Mouse (Mus musculus): ENCODE data around the gene Vti1a.

The Vti1a gene

DNA sequence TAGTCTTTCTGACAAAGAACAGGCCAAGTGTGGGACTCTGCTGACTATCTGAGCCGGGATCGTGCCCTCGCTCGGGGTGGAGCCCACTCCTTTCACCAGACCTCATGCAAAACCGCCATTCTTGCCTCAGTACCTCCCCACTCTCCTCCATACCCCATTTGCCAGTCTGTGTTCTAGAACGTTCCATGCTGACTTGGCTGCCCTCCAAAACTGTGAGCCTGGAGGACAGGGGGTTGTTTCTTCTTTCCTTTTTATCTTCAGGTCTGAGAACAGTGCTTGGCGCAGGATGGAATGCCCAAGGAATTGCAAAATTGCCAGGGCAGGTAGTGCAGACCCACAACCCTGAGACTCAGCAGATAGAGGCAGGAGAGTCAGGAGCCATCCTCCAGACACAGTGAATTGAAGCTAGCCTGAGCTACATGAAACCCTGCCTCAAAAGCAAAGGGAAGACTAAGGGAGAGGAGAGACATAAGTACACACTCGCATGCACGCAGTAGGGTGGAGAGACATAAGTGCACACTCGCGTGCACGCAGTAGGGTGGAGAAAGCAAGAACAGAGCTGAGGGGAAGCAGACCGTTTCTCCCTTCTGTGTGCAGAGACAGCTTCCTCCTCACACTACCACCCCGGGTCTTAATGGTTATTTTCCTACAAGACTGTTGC lies 246.5 kb downstream of the Vti1a start:
- no peak for DNase-seq (ENCODE audit: low read depth)

DNA sequence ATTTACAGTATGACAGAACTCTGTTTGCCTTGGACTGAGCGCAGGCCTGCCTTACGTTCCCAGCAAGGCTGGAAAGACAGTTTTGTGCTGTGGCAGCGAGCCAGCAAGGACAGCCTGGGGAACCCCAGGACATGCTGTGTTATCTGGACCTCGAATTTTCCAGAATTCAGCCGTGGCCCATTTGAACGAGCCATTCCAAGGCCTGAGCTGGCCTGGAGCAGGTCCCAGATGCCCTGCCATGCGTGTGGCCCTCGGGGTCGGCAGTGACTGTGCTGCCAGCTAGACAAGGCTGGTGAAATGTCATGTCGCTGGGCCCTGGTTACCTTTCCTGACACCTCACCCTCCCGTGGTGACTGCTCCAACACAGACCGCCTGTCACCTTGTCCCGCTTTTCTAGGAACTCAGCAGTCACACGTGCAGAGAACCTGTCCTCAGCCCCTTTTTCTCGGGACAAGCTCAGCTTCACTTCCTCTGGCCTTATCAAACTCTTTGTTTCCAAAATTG lies 247.1 kb downstream of the Vti1a start:
- no peak for DNase-seq (ENCODE audit: low read depth)

DNA sequence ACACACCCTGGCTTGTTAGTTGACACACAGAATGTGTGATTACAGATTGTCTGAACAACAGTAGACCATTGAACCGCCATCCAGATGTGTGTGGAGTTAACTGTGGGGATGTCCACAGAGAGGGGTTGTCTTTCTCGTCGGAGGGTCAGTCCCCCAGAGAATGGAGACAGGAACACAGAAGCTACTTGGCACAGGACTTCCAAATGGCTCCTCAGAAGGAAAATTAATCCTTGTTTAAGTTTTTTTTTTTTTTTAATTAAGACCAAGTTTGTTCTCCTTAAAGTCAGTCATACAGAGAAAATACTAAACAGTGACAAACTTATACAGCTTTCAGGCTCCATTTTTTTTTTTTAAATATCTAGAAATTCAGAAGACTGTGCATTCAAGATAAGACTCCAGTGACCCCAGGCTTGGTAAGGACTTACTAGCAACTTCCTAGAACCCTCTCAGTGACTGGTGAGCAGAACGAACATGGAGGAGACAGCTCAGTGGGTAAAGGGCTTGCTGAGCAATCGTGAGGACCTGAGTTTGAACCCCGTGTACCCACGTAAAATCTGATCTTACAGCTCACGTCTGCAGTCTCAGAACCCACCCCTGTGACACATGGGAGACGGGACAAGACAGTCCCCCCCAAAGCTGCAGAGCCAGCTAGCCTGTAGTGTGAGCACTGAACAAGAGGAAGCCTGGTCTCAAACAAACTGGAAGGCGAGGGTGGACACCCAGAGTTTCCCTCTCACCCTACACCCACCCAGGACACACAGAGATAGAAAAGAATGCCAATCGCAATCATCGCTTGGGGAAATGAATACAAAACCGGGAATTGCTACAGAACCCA lies 248.2 kb downstream of the Vti1a start:
- no peak for DNase-seq (ENCODE audit: low read depth)

DNA sequence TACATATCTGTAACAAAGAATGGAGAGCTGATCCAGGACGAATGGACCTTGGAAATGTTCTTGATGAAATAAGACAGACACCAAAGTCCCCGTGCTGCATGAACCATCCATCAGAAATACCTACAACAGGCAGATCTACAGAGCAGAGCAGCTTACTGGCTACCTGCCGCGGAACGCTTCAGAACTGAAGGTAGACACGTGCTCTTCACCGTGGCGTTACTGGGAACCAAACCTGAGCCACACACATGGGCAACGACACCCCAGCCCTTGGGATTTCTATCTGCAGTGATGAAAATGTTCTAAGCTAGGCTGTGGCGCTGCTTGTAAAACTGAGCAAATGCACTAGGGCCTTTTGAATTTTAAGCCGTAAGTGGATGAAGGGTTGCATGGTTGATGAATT lies 249.0 kb downstream of the Vti1a start:
- DNase-seq (ENCODE audit: low read depth): no peak

DNA sequence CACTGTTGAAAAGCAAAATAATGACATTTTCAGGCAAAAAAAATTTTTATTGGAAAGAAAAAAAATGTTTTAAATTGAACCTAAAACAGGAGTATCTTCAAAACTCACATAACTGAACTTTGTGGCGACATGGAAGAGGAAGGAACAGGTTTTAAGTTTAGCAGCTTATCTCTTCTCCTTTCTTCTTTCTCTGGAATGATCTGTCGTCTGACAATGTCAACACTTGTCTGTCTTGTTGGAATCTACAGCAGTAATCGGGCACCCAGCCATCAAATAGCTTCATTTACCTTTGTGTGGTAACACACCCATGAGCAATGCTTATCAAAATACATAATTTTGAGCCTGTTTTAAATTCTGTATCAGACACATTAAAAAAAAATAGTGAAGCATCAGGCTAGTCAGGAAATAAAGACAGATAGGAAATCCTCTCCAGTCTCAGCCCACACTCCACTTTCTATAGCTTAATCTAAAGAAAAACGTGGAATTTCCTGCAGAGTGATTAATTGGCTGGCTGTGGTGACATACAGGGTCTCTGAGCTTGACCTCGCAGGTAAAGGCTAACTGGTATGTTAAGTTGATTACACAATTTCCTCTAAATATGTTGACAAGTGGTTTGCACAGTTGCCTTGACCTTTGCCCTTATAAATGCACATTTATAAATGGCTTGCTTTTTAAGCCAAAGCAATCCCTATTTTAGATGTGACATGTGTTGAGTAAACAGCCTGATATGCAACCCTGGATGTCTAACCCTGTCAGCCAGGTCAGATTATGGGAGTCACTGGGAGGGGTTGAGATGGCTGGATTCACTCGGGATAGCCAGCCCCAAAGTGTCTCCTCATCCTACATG lies 249.7 kb downstream of the Vti1a start:
- DNase-seq (ENCODE audit: low read depth): no peak

DNA sequence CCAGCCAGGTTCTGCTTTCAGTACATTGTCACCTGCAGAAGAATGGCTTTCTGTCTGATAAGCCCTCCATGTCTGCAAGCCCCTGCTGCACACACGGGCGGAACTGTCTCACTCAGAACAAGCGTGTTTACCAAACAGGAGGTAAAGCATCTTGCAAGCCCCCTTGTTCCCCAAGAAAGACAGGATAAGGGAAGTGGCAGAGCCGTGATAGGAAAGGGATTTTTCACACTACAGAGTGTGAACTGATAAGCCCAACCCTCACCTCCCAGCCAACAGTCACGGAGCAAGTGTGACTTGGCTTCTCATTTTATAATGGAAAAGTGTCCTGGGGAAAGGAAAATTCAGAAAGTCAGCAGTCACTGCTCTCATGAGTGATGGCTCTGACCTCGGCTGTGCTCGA lies 253.0 kb downstream of the Vti1a start:
- DNase-seq (ENCODE audit: low read depth): no peak

DNA sequence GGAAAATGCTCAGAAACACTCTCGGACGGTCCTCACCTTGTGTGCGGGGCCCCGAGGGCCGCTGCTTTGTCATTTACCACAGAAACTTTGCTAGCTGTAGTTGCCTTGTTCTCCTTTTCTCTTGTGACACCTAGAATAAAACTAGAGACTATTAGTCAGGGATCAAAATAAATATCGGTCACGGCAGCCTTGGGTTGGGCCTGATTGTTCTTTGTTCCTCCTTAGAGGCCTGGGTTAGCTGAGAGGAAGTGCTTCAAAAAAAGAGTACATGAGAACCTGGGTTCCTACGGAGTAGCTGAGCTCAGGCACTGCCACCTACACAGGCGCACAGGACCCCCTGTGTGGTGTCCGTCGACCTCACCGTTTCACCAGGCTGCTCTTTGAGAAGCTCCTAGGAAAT lies 253.8 kb downstream of the Vti1a start:
- no peak for DNase-seq (ENCODE audit: low read depth)

DNA sequence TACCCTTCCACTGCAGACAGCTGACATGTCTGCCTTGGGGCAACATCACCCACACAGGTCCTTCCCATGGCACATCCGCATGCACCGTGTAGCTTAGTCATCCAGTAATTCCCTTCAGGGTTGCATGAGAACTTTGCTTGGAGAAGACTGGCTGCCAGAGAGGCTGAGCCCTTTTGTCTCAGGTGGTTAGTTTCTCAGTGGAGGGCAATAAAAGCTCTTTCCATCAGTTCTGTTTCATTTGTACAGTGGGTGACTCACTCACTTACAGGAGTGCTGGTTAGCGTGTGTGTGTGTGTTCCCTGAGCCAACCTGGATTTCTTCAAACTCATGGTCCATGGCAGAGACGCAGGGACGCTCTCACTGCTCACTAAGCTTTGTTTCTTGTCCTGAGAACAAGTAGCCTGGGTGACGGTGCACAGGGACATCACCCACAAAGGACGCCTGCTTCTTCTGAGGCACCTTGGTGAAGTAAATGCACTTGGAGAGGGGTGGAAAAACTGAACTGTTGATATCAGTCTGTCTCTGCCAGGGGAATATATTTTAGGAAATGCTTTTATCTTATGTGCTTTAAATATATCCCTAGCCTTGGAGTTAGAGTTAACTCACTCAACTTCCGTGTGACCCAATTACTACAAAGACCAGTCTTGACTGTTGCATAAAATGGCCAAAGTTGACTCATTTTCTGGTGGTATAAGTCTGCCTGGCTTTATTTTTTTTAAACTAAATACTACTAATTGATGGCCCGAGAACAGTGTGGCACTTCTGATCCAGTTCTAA lies 254.6 kb downstream of the Vti1a start:
- no peak for DNase-seq (ENCODE audit: low read depth)

DNA sequence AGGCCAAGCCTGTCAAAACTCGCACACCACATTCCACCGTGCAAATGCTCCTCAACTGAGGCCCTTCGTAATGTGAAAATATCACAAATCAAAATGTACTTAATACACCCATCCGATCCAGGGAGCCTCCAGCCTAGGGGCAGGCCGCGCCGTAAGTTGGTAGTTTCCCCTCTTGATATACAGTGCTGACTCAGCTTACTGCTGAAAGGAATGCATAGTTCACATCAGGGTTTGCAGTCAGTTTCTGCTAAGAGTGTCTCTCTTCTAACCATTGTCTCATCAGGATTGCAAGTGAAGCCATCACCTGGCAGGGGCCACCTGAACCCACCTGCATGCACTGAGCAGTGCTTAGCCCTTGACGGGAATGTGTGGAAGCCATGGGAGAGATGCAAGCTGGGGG lies 255.4 kb downstream of the Vti1a start:
- DNase-seq (ENCODE audit: low read depth): no peak

DNA sequence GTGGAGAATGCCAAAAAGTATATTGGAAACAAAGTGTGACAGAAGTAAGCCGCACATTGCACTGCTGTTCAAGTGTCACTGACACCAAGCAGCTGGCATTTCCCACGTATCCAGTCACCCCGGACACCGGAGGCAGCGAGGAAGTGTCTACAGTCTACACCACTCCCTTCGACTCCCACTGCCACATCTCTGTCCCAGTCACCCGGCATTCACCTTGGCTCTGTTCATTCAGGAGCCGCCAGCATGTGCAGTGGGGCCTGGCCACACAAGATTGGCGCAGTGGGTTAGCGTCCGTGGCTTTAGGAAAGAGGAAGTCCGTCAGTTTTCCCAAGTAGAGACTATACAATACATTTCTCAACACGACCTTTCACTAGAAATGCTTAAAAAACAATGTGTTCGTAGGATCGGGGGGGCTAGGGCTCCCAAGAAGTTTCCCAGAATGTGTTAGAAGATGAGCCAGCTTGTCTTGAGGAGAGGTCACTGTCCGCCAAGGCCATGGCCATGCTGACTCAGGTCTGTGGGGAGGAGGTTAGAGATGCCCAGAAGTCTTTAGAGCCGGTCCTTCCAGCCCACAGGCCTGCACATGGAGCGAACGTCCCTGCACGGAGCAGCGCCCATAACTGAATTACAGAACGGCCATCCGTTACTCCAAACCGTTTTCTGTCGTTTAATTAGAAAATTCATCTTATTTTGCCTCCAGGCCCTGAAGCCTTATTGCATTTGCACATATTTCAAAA lies 261.4 kb downstream of the Vti1a start:
- DNase-seq (ENCODE audit: low read depth): no peak

DNA sequence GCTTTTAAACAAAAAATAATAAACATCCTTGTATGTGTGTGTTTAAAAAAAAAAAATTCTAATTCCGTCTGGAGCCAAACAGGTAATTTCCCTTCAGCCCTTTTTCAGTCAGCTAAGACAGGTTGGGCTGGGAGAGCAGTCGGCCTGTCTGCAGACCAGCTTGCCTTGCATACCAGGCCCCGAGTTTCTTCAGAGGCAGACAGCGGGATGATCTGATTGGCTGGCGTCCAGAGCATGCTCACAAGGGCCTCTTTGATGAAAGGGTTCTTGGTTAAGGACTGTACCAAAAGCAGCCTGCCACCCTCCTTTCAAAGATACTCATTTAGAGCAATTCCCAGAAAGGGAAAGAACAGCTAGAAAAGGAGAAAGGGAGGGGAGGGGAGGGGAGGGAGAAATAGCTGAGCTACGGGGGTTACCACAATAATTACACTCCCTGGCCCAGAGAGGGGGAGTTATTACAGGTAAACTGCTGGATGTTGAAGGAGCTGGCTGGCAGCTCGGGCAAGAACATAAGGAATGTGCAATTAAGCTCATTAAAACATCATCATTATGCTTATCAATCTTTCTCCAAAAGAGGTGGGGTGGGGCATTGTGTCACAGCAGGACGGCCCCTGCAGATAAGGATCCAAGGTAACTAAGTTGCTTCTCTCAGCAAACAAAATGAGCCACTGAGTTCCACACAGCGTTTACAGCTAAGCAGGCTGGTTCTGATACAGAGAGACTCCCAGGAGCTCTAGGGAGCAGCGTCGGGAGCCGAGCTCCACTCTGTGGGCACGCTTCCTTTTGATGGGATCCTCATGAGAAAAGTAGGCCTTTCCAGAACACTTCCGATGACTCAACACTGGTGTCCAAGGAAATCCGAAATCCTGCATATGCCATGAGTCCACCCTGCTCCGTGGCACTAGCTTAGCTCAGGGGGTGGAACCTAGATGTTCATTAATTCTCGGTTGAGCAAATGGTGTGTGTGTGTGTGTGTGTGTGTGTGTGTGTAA lies 262.3 kb downstream of the Vti1a start:
- no peak for DNase-seq (ENCODE audit: low read depth)

DNA sequence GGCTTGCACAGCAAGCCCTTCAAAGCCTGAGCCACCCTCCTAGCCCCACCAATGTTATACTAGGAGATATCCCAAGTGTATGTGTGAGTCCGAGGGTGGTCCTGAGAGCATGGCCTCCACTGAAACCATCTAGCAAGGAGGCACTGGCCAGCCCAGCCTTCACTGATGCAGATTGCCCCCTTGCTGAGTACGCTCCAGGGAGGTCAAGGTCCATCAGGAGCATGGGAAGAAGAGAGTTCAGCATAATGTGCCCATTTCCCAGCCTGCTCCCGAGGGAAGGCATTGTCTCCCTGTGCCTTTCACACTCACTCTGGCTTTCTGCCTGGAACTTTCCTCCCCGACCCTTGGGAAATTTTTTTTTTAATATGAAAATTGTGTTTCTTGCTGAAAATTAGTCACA lies 263.2 kb downstream of the Vti1a start:
- no peak for DNase-seq (ENCODE audit: low read depth)

DNA sequence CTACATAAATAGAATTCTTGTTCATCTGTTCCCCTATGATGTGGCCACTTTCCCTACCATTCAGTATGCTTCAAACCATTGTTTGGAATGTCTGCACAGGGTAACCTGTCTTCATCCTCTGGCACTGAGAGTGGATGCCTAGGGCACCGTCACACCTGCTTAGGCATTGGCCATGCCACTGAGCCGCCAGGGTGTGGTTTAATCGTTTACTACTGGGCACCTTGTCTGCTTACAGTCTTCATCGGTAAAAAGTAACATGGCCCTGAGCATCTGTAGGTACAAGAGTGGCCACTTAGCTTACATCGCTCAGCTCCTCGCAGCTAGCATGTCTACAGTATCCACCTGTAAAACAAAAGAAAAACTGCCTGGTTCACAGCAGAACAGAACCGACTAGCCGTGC lies 264.1 kb downstream of the Vti1a start:
- no peak for DNase-seq (ENCODE audit: low read depth)

DNA sequence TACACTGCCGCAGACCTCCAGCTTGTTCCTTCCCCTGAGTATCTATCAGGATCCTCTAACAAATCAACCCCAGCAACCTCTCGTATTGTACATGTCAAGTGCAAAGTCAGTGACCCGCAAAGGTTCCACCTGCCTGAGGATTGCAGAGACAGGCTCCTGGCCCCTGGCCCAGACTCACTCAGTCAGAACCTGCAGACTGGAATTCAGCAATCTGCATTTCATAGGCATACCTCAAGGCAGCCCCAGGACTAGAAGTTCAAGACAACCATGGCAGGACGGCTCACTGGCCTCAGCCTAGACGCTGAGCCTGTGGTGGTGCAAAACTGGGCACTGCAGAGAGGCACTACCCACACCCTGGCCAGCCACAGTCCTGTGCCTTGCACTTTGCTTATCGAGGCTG lies 264.6 kb downstream of the Vti1a start:
- no peak for DNase-seq (ENCODE audit: low read depth)

DNA sequence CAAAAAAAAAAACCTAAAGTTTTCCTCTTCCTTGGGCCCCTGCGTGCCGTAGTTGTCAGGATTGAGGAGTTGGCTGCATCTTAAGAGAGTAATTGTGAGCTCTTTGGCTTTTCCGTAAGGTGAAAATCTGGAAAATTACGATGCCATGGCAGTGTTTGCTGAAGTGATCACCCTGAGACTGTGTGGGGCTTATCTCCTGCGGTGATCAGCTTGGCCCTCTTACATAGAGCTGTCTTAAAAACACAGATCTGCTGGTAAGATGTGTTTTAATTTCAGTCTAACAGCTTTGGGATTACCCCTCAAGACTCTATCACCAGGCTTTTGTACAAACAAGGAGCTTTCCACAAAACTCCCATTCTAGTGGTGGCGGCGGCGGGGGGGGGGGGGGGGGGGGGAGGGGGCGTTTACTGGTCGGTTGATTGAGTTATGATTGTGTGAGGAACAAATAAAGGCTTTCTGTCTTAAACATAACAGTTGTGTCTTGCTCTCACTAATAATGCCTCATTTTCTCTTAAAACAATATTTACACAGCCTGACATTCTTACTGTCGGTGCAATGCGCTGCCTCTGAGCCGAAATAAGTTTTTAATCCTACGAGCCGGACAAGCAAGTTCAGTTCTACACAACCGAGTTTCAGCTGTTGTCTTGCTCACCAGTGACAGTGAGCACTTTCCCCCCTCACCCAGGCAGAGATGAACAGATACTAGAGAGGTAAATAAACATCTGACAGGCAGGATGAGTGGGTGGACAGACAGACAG lies 267.0 kb downstream of the Vti1a start:
- no peak for DNase-seq (ENCODE audit: low read depth)

DNA sequence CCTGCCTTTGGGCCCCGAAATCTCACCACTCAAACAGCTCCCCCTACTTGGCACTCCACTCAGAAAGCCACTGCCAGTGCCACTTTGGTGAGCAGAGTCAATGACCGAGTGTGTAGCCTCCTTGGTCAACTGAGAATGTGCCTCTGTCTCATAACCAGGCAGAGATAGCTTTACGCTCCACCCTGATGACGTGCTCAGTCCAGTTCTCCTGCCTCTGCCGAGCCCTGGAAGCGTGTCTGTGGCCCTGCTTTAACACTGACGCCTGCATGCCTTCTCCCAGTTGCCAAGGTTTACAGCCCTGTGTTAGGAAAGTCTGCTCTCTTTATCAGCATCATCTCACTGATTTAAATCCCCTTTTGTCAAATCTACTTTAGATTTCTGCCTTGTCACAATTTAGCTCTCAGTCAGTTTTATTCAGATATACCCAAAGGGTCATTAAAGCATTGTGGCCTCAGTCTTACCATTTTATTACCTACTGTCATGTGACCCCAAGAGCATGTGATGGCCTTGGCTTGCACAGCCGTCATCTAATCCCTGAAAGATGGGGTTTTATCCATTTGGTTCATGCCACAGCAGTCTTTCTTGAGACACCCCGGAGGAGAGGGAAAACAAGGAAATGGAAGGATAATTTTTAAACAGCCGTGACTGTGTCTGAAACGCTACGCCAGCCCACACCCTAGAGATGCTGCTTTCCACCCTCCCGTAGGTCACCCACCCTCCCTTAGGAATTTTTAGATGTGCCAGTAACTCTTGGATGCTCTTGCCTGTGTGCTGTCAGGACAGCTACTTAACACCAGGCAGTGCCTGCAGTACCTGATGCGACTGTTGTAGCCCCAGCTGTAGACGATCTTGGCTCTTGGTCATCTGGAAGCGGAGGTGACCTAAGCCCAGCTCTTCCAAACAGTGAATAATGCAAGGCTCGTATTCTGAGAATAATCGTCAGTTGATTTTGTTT lies 269.5 kb downstream of the Vti1a start:
- no peak for DNase-seq (ENCODE audit: low read depth)

DNA sequence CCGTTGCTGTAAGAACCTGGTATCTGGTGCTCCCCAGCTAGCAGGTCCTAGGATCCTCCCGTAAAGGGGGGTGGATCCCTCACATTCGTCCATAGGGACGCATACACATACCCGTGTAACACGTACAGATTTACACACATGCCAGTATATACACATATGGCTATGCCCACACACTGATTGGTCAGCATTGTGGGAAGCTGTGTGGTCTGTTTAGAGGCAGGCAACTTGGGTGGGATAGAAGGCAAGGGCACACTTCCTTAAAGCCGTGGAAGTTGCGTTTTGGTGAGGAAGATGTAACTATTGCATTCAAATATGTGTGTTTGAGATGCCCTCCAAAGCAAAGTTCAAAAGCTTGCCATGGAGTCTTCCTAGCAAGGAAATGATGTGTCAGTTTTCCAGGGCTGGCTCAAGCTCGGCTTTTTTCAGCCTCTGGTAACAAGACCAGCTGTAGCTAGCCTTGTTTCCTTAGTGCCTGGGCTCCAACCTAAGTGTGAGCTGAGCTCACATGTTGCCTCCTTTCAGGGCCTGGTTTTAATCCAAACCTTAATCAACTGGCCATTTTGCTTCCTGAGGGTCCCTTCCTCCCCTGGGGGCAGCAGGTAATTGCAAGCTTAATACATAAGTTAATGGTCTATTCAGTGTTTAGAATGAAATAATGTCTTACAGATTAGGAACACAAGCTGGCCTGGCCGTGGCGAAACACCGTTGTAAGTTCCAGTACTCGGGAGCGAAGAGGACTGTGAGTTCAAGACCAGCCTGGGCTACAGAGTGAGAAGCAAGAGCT lies 271.7 kb downstream of the Vti1a start:
- DNase-seq (ENCODE audit: low read depth): no peak
